ENCODE assay signal across 8 mouse cellular contexts in the genomic region with DNA sequence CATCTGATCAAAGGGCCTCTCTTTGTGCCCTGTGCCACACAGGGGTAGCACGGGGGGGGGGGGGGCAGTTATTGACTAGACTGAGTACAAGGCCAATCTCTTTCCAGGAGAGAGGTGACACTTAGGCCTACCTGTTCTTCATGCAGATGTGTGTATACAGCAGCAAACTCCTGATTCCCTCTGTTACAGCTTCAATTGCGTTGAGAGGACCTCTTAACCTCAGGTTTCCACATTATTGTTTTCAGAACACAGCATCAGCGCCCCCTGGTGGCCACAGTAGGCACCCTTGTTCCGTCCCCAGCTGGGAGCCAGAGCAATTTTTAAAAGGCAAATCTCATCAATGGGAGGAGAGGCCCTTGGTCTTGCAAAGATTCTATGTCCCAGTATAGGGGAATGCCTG. TPM values are rescaled to one million over a fixed set of nuclear protein-coding genes. Genes with fewer than 3 reads are reported as not detected.
A peak's percentile ranks its signal among the peaks of the same experiment; 100 is the strongest.
DNase-seq lines count a peak whose midpoint lies in the region; ATAC-seq and TF ChIP-seq lines count a peak whose summit lies in the region.

No protein-coding gene starts in this region.

- TF ChIP-seq POLR2A in heart, adult 2 months (IDR thresholded peaks at IDR 0.05; ENCODE audit: insufficient read depth, low read depth, low read length), result no peak
- no peak for TF ChIP-seq POLR2A in liver, adult 2 months (IDR thresholded peaks at IDR 0.05; ENCODE audit: extremely low read depth, insufficient read depth, low read length)

- TF ChIP-seq CTCF in heart, adult 2 months (IDR thresholded peaks at IDR 0.05), result peak; percentile 83
- peak; percentile 89 for TF ChIP-seq CTCF in liver, adult 2 months (IDR thresholded peaks at IDR 0.05; ENCODE audit: low read depth, low read length)

- no peak overlapping the region for H3K4me3 ChIP-seq in heart, embryonic 12.5 days
- H3K4me3 ChIP-seq in heart, adult 2 months, result no peak overlapping the region
- H3K4me3 ChIP-seq in kidney, embryonic 14.5 days (ENCODE audit: low read length), result no peak overlapping the region
- H3K4me3 ChIP-seq in liver, adult 2 months (ENCODE audit: insufficient read depth, low read depth, low read length), result no peak overlapping the region

- intact Hi-C loops in heart, adult 2 months (cut with DNase I), result loop anchor here (1.0 to 5.0 kb wide), 2 partner anchors 99 to 242 kb away; no protein-coding TSS in a partner anchor

- ATAC-seq in heart, embryonic 12.5 days (ENCODE audit: insufficient number of reproducible peaks, low FRiP score), result no peak
- ATAC-seq in kidney, embryonic 14.5 days (ENCODE audit: low FRiP score, low TSS enrichment), result peak; percentile 61

- no peaks in the 10 kb centered on the region for H3K79me2 ChIP-seq in heart, adult 2 months (replicated peaks; ENCODE audit: control insufficient read depth, insufficient read depth, low read length)
- H3K79me2 ChIP-seq in liver, adult 2 months (ENCODE audit: control insufficient read depth, insufficient read depth, low read length), result no peaks in the 10 kb centered on the region

- 26% methylated on average over 4 of the region's 4 CpGs for WGBS in heart, embryonic 12.5 days
- 22% methylated on average over 4 of the region's 4 CpGs for WGBS in heart, adult 2 months
- 21% methylated on average over 4 of the region's 4 CpGs for WGBS in kidney, embryonic 14.5 days
- WGBS in liver, adult 2 months, result 21% methylated on average over 4 of the region's 4 CpGs

- no peaks in the 10 kb centered on the region for H3K36me3 ChIP-seq in heart, embryonic 12.5 days
- no peaks in the 10 kb centered on the region for H3K36me3 ChIP-seq in heart, adult 2 months (ENCODE audit: control insufficient read depth, insufficient read depth, low read length)
- no peaks in the 10 kb centered on the region for H3K36me3 ChIP-seq in kidney, embryonic 14.5 days (ENCODE audit: control insufficient read depth, insufficient read depth, low read length)
- no peaks in the 10 kb centered on the region for H3K36me3 ChIP-seq in liver, adult 2 months (ENCODE audit: control insufficient read depth, insufficient read depth, low read length)
- no peaks in the 10 kb centered on the region for H3K36me3 ChIP-seq in splenic B cell, adult 2 months (ENCODE audit: control insufficient read depth, insufficient read depth, low read length, poor library complexity, severe bottlenecking)

- H3K9me3 ChIP-seq in heart, embryonic 12.5 days (replicated peaks), result no peaks in the 10 kb centered on the region
- H3K9me3 ChIP-seq in kidney, embryonic 14.5 days (ENCODE audit: control insufficient read depth, low read length), result no peaks in the 10 kb centered on the region

- peak; percentile 91 for DNase-seq in heart, adult 11 months
- peak; percentile 87 for DNase-seq in embryo, embryonic 11 days
- DNase-seq in heart, adult 2 months, result peak; percentile 68 to 87
- DNase-seq in liver, adult 2 months (ENCODE audit: extremely low read depth, low read depth, low spot score), result peak; percentile 40
- peak; percentile 50 to 71 for DNase-seq in natural killer cell, adult 2 months (ENCODE audit: low spot score in 2 of 2)
- DNase-seq in splenic B cell, adult 2 months (ENCODE audit: low read depth, low spot score), result peak; percentile 79

- 0 out of 2 replicates have a peak, but pooled peaks have one; percentile 56 for TF ChIP-seq EP300 in heart, adult 2 months (IDR thresholded peaks at IDR 0.05; ENCODE audit: insufficient read depth, low read depth, low read length)

- no peak overlapping the region for H3K9ac ChIP-seq in heart, embryonic 12.5 days
- H3K9ac ChIP-seq in heart, adult 2 months (ENCODE audit: low read depth, low read length), result no peak overlapping the region
- H3K9ac ChIP-seq in kidney, embryonic 14.5 days (ENCODE audit: low read depth, low read length), result no peak overlapping the region
- H3K9ac ChIP-seq in liver, adult 2 months (ENCODE audit: low read depth, low read length), result no peak overlapping the region

- no peak overlapping the region for H3K4me2 ChIP-seq in heart, embryonic 12.5 days
- H3K4me2 ChIP-seq in kidney, embryonic 14.5 days (replicated peaks; ENCODE audit: low read depth, low read length), result no peak overlapping the region

- H3K4me1 ChIP-seq in heart, embryonic 12.5 days (replicated peaks), result no peaks in the 10 kb centered on the region
- H3K4me1 ChIP-seq in heart, adult 2 months (ENCODE audit: control insufficient read depth, insufficient read depth, low read length), result no peaks in the 10 kb centered on the region
- no peaks in the 10 kb centered on the region for H3K4me1 ChIP-seq in kidney, embryonic 14.5 days (ENCODE audit: control insufficient read depth, insufficient read depth, low read length)
- H3K4me1 ChIP-seq in liver, adult 2 months (ENCODE audit: control insufficient read depth, insufficient read depth, low read length), result no peaks in the 10 kb centered on the region

- no peak overlapping the region for H3K27ac ChIP-seq in heart, embryonic 12.5 days (ENCODE audit: poor library complexity, severe bottlenecking)
- H3K27ac ChIP-seq in heart, adult 2 months, result no peak overlapping the region
- H3K27ac ChIP-seq in kidney, embryonic 14.5 days (ENCODE audit: low read depth, low read length), result no peak overlapping the region
- H3K27ac ChIP-seq in liver, adult 2 months (replicated peaks; ENCODE audit: insufficient read depth, low read depth, low read length), result no peak overlapping the region

- peaks cover 22% of the 10 kb centered on the region for H3K27me3 ChIP-seq in heart, embryonic 12.5 days (replicated peaks)
- H3K27me3 ChIP-seq in heart, adult 2 months (ENCODE audit: control insufficient read depth, insufficient read depth, low read length), result no peaks in the 10 kb centered on the region; the same call in 1 of the 2 replicates
- no peaks in the 10 kb centered on the region for H3K27me3 ChIP-seq in kidney, embryonic 14.5 days (ENCODE audit: control insufficient read depth, insufficient read depth, low read length)
- no peaks in the 10 kb centered on the region for H3K27me3 ChIP-seq in liver, adult 2 months (ENCODE audit: control insufficient read depth, insufficient read depth, low read length)
- no peaks in the 10 kb centered on the region for H3K27me3 ChIP-seq in splenic B cell, adult 2 months (ENCODE audit: control insufficient read depth, insufficient read depth, low read length, poor library complexity, severe bottlenecking)

RNA-seq across cellular contexts. Expression of gene Insig1, which starts 22.7 kb away (rescaled TPM):
- polyA plus RNA-seq in heart, embryonic 12.5 days (2016; fragmentation: Nextera tagmentation; extraction: Ambion mirVana), result 34.3 and 37.8 TPM in 2 replicates
- 10 to 100 TPM; 17.3 to 17.5 TPM for total RNA-seq in heart, adult 2 months (2021)
- polyA plus RNA-seq in heart, adult 2 months (2012; rRNA removed), result 17.3 and 23.7 TPM in 2 replicates
- 40.9 and 68.4 TPM in 2 replicates for polyA plus RNA-seq in kidney, embryonic 14.5 days (2014; fragmentation: Nextera tagmentation; extraction: Ambion mirVana)
- total RNA-seq in liver, adult 2 months (2014; rRNA removed), result 566 and 594 TPM in 2 replicates
- polyA plus RNA-seq in liver, adult 2 months (2012; rRNA removed), result 465 and 525 TPM in 2 replicates

Comparison
In these comparisons a context has a peak if more than half of its experiments do, and no peak if none do; other contexts are left out.
1. DNase-seq: peak in every context shown above with its lines; median percentile 91 in heart, adult 11 months; 87 in embryo, embryonic 11 days; 79 in splenic B cell, adult 2 months; 78 in heart, adult 2 months; 60 in natural killer cell, adult 2 months; 40 in liver, adult 2 months.